Mouse (Mus musculus) spleen, postnatal 14 days (tissue): ENCODE data around the gene Mettl1.

ENCODE experiments used
- DNase-seq, 2 experiments: peaks; one replicate each; pipeline ENCODE4 v3.0.0; 2021 to 2022; ENCODE audit warnings: low spot score in 2 of 2

The Mettl1 gene

GRCm38 (mm10) chr10:127085052-127085451 lies 43.8 kb downstream of the Mettl1 start:
- no peak for DNase-seq

GRCm38 (mm10) chr10:127085633-127086032 lies 44.4 kb downstream of the Mettl1 start:
- DNase-seq = no peak

- DNase-seq = no peak
These were observed 49.6 kb downstream of the Mettl1 start for GRCm38 (mm10) chr10:127090560-127091411.

GRCm38 (mm10) chr10:127091507-127092396 lies 50.5 kb downstream of the Mettl1 start:
- DNase-seq = no peak

- DNase-seq = no peak
These were observed 51.5 kb downstream of the Mettl1 start for GRCm38 (mm10) chr10:127092742-127093141.

- no peak for DNase-seq
These were observed 53.2 kb downstream of the Mettl1 start for GRCm38 (mm10) chr10:127094382-127094802.
